Mouse (Mus musculus) 3134 (cell line): ENCODE measurements around the gene Ehbp1.

ENCODE experiments used
- DNase-seq: peaks from one replicate; pipeline ENCODE4 v3.0.0-alpha.2; 2011; ENCODE audit warnings: low spot score; ENCODE audit not compliant: insufficient read length; ENCODE audit errors: extremely low read depth

Ehbp1 gene

GRCm38 (mm10) chr11:22112161-22112560 lies 229.9 kb downstream of the Ehbp1 start:
- no peak for DNase-seq

DNA sequence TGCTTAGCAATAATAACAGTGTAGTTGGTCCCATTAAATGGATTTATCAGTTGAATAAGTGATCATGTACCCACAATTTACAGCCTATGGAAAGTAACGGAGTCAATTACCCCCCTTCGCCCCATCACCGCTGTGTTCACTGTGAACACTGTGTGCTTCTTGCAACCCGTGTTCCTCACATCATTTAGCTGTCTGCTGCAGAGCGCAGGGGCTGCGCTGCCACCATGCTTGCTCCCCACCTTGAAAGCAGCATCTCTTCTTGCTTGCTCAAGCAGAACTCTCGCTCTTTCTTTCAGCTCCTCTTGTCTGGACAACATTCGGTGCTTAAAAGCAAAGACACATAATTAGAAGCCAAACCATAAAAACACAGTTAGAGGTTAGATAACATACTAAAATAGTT lies 252.7 kb downstream of the Ehbp1 start:
- DNase-seq: no peak

GRCm38 (mm10) chr11:22063352-22063751 lies 278.7 kb downstream of the Ehbp1 start:
- no peak for DNase-seq

DNA sequence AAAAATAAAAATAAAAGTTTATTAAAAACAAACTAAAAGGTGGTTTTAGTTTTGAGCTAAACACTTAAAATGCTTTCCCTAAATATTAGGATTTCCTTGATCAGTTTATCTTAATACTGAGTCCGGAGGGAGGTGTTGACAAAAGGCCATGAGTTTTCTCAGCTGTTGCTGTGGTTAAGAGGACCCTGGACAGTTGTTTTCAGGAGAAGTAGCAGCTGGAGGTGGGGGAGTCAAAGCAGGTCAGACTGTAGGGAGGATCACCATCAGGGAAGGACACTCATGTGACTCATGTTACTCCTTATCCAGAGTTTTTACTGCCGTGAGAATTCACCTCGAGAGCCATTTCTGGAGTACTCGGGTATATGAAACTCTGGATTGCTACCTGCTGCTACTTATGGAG lies 280.4 kb downstream of the Ehbp1 start:
- DNase-seq: no peak

- no peak for DNase-seq
Observed at GRCm38 (mm10) chr11:22057538-22057937, 284.6 kb downstream of the Ehbp1 start.

DNA sequence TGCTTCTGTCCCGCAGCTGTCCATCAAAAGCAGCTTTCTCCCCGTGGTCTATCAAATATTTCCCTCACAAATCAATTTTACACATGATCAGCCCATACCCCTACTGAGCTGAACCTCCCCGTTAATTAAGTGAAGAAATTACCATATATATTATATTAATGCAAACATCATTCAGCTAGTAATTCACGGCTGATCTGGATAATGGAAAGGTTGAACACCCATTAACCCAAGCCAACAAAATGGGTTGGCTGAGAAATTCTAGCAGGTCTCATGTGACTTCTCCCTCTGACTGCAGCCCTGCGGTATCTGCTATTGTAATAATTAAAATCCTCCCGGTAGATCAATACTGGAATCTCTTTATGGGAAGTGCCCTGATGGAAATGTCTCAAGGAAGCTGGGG lies 286.2 kb downstream of the Ehbp1 start:
- DNase-seq: no peak

DNA sequence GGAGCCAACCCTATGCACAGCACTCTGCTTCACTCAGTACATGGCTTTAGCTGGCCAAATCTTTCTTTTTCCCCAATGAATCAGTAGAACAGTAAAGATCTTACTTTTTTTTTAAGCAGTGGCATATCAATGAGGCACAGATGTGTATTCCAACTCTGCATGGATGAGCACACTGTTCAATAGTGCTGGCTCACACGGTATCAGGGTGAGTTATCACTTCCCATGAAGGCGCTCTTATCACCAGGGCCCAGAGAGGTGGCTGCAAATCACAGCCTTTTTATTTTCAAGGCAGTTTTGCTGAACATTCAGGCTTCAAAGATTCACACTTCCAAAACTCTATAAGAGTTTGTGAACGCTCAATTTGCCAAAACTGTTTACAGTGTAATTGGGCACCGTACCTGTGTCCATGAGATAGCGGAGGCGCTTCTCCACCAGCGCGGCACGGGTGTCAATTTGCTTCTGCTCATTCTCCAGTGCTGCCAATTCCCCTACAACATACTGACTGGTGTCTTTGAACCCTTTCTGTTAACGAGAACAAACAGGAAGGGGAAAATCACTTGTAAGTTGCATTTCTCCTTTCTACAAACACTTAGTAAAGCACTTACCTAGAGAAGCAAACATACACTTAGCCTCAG lies 288.9 kb downstream of the Ehbp1 start:
- no peak for DNase-seq

DNA sequence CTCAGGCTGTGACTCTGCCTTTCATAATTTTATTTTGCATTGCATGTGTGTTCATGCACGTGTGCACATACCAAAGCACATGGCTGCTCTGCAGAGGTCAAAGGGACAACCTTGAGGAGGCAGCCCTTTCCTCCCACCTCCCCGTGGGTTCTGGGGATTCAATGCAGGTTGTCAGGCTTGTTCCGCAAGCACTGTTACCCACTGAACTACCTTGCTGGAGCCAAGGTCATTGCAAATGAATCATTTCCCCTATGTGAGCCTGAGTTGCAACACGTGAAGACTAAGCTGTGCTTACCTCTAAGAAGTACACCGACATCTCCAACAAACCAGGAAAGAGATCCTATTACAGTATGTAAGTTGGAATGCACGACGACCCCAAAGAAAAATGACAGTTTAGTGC lies 291.2 kb downstream of the Ehbp1 start:
- DNase-seq: no peak

GRCm38 (mm10) chr11:22039854-22040426 lies 302.2 kb downstream of the Ehbp1 start:
- DNase-seq: no peak

DNA sequence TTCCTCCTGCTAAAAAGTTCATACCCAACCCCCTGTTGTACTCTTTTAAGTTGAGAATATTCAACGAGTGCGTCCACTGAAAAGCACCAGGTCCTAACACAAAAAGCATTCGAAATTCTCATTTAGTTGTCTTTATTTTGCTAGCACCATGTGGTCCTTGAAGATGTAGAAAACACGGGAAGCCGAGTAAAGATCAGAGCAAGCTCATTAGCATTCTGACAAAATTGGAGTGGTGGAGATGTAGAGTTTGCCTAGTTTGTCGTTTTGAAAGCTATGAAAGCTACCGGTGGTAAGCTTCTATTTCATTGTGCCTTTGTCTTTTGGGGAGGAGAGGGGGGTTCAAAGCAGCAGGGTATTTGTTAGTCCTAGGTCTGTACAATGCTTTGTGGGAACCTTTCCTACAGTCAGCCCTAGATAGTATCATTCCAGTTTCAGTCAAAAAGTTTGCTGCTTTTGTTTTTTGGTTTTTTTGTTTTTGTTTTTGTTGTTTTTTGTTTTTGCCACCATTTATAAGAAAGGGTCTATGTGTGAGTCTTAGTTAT lies 307.5 kb downstream of the Ehbp1 start:
- DNase-seq: no peak

DNA sequence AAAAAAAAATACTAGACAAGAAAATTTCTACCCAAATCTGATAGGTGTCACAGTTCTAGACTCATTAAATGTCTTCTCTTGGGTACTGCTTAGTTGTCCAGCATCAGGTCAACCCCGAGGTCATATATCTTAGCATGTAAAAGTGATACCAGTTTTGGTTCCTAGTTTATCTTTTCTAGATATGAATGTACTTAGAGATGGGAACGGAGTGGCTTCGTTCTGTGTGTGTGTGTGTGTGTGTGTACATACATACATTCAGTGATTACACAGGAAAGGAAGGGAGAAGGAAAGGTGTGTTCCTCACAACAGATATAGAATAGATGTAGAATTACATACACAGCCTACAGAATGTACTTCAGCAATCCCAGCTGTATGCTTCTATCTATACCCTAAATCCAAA lies 308.5 kb downstream of the Ehbp1 start:
- no peak for DNase-seq

- DNase-seq: no peak
Observed at GRCm38 (mm10) chr11:22020602-22021001, 321.5 kb downstream of the Ehbp1 start.

DNA sequence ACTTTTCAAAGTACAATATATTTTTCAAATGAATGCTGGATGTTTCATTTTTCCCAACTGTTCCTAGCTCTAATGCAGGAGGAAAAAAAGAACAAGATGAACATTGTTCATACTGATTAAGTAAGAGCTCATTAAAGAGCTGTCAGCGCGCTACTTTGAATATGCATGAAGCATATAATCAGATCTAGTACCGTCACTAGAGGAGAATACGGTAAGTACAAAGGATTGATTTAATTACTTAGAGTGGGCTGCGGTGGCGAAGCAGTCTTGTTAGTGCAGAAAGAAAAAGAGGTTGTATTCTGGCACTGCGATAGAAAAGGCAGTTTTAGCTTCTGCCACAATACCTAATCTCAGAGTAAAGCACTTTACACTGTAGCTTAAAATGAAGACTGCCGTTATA lies 324.6 kb downstream of the Ehbp1 start:
- DNase-seq: no peak

GRCm38 (mm10) chr11:22016341-22016740 lies 325.8 kb downstream of the Ehbp1 start:
- DNase-seq: no peak

DNA sequence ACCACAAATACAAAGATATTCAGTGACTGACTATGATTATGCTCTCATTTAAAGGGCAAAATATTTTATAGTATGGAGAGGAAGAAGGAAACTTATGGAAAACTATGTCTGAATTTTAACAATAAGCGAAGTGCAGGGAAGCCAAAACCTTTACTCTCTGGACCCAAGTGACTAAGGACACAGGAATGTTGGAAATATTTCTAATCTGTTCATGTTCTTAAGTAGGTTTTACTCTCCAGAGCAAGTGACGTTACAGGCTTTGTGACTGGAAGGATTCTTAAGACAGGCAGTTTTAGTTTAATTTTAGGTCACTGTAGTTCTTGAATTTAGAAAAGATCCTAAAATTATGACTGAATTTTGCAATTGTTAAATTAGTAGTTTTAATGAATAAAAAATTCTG lies 333.3 kb downstream of the Ehbp1 start:
- no peak for DNase-seq

- DNase-seq: no peak
Observed at GRCm38 (mm10) chr11:22008129-22008596, 333.9 kb downstream of the Ehbp1 start.

GRCm38 (mm10) chr11:22007781-22008110 lies 334.3 kb downstream of the Ehbp1 start:
- no peak for DNase-seq

DNA sequence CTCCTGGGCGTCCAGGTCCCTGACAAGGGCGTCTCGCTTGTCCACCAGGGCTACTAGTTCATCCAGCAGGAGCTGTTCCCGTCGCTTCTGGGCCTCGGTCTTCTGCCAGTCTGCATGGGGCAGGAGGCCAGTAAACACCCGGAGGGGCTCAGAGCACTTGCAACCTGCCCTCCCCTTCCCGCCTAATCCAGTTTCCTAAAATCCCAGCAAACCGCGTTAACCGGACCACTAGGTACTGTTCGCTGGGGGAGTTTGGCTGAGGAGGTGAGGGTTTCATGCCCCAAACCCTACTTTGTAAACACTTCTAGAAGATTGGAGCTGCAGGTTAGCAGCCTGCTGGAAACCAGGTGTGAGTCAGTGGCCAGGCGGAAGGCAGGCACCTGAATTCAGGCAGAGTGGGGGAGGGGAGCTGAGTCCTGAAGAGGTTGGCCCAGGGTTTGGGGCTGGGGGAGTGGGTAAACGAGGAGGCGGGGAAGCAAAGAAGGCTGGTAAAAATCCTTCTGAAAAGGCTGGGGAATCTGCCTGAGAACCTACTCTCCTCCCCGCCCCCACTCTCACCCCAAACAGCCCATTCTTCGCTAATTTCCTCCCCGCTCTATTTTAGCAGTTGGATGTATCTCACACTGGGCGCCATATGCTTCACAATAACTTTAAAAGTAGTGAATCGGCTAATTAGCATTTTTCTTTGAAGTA lies 334.9 kb downstream of the Ehbp1 start:
- DNase-seq: no peak

GRCm38 (mm10) chr11:22006471-22007087 lies 335.5 kb downstream of the Ehbp1 start:
- DNase-seq: no peak

DNA sequence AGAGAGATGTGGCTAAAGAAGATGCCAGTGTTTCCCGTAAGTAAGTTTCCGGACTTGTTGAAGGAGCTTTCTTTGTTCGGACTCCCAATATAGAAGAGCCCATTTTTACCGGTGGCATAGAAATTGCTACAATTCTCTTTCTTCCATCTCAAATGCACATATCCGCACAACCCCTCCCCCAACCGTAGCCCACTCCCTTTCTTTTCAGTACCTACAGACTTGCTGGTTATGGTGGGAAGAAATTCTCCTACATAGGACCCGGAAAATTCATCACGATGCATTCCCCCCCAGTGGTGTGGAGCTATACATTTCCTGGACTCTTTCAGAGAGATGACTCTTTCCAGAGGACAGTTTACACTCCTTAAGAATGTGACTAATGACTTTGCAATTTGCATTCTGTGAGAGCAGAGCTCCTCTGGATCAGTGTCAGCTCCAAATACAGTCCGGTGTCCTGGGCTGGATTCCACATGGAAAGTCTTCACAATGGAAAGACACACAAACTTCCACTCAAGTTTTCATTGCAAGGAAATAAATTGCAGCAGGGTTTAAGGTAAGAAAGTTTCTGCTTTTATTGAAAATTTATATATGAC lies 336.7 kb downstream of the Ehbp1 start:
- DNase-seq: no peak

DNA sequence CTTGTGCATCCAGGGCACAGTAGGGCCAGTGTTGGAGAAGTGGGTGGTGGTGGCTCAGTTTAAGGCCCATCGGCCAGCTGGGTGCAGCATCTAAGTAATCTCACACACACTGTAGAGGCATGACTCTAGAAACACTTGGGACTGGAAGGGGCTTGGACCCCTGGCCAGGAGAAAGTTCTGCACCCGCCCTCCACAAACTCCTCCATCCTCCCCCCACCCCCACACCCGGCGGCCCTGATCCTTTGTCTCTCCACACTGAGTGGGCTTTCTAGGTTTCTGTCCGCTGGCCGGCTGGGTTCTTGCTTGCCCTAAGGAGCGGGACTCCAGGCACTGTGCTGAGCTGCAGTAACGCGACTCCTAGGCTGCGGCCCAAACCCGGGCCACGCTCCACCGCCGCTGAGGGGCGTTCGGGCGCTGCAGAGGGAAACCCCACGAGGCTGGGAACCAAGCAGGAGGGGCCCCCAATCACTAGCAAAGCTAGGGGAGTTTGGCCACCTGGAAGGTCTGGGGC lies 337.7 kb downstream of the Ehbp1 start:
- DNase-seq: no peak
